Comparison of ENCODE assay signal across 38 mouse cellular contexts in the genomic region with DNA sequence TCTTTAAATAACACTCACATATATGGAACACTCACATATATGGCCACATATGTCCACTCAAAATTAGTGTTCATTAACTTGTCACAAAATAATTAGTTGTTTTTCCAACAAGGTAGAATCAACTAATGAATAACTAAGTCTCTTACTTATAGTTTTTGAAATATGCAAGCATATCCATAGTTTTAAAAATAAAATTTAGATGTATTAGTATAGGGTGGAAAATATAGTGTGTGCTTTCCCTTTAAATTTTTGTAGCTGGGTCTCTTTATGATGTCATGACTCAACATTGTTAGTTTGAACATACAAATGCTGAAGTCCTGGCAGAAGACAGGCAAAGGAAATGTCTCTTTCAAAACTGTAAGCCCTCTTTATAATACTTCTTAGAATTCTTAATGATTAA. TPM values are rescaled to one million over a fixed set of nuclear protein-coding genes. Genes with fewer than 3 reads are reported as not detected.
"Had no signal": no experiment of that assay in that cellular context is flagged by ENCODE, and none has a peak within 500 bp of the region (broad histone marks: within the 10 kb centered on the region; RNA-seq: fewer than 3 reads in every experiment).

Cylc1 (plus strand) TSS at position 301 of the 400 bp plus-strand sequence.

- H3K4me1 ChIP-seq: limb, embryonic 10.5 days; limb, embryonic 12.5 days; limb, embryonic 13.5 days; limb, embryonic 15.5 days; liver, embryonic 12.5 days; liver, embryonic 13.5 days; liver, embryonic 15.5 days; lung, embryonic 15.5 days; megakaryocyte, embryonic 14.5 days; midbrain, embryonic 10.5 days; midbrain, embryonic 12.5 days; midbrain, embryonic 13.5 days; midbrain, embryonic 15.5 days had no signal

- H3K36me3 ChIP-seq: limb, embryonic 10.5 days; limb, embryonic 12.5 days; limb, embryonic 13.5 days; limb, embryonic 15.5 days; liver, embryonic 12.5 days; liver, embryonic 13.5 days; liver, embryonic 15.5 days; lung, embryonic 15.5 days; midbrain, embryonic 10.5 days; midbrain, embryonic 12.5 days; midbrain, embryonic 13.5 days; midbrain, embryonic 15.5 days had no signal

- DNase-seq: left cerebral cortex, postnatal 4 days; liver; liver, embryonic 13.5 days; liver, postnatal 0 days; lung, adult 18-20 months; lung, adult 2 months; lung, embryonic 14.5 days; lung, postnatal 10 days; lung, postnatal 14 days; lung, postnatal 36 days; lung, postnatal 4 days; midbrain, embryonic 14.5 days had no signal

- H3K4me3 ChIP-seq: left cerebral cortex, adult 2 months; limb, embryonic 10.5 days; limb, embryonic 12.5 days; limb, embryonic 13.5 days; limb, embryonic 15.5 days; liver, embryonic 12.5 days; liver, embryonic 13.5 days; liver, embryonic 15.5 days; lung, embryonic 15.5 days; megakaryocyte, embryonic 14.5 days; midbrain, embryonic 10.5 days; midbrain, embryonic 12.5 days; midbrain, embryonic 13.5 days; midbrain, embryonic 15.5 days; myocyte had no signal

- H3K27me3 ChIP-seq: limb, embryonic 12.5 days; limb, embryonic 13.5 days; limb, embryonic 15.5 days; liver, embryonic 12.5 days; liver, embryonic 13.5 days; liver, embryonic 15.5 days; lung, embryonic 15.5 days; megakaryocyte, embryonic 14.5 days; midbrain, embryonic 12.5 days; midbrain, embryonic 13.5 days; midbrain, embryonic 15.5 days had no signal

- H3K27ac ChIP-seq: left cerebral cortex, adult 2 months; limb, embryonic 10.5 days; limb, embryonic 12.5 days; limb, embryonic 13.5 days; limb, embryonic 15.5 days; liver, embryonic 12.5 days; liver, embryonic 13.5 days; liver, embryonic 14.5 days; liver, embryonic 15.5 days; lung, embryonic 15.5 days; macrophage; midbrain, embryonic 10.5 days; midbrain, embryonic 12.5 days; midbrain, embryonic 13.5 days; midbrain, embryonic 15.5 days had no signal

RNA-seq across cellular contexts. Expression of gene Cylc1, which starts in this region (rescaled TPM):
- polyA plus RNA-seq: limb, embryonic 10.5 days; limb, embryonic 11.5 days; limb, embryonic 12.5 days; limb, embryonic 13.5 days; limb, embryonic 14.5 days; limb, embryonic 15.5 days; liver, adult 2 months; liver, embryonic 11.5 days; liver, embryonic 12.5 days; liver, embryonic 13.5 days; liver, embryonic 14.5 days; liver, embryonic 15.5 days; liver, embryonic 16.5 days; liver, postnatal 0 days; lung, adult 2 months; lung, embryonic 14.5 days; lung, embryonic 15.5 days; lung, embryonic 16.5 days; lung, postnatal 0 days; macrophage; midbrain, embryonic 10.5 days; midbrain, embryonic 11.5 days; midbrain, embryonic 12.5 days; midbrain, embryonic 13.5 days; midbrain, embryonic 14.5 days; midbrain, embryonic 15.5 days; midbrain, embryonic 16.5 days; midbrain, postnatal 0 days; myocyte had no signal
